Mouse (Mus musculus) erythroid progenitor cell, adult 5-6 weeks (primary cell): Measurements from ENCODE around the gene Stk11. TPM values are rescaled to one million over a fixed set of nuclear protein-coding genes. Genes with fewer than 3 reads are reported as not detected.
"Not testable (repeated sequence)": the region's sequence is repeated elsewhere in the genome, so short reads cannot be mapped to it uniquely, and the experiment has no call there.

Source experiments
- ATAC-seq: replicated peaks from 2 replicates; pipeline ENCODE4 v1.8.0; 2016; ENCODE audit warnings: moderate number of reproducible peaks, mild to moderate bottlenecking, moderate TSS enrichment, inconsistent platforms; ENCODE audit not compliant: poor library complexity, low FRiP score, severe bottlenecking
- total RNA-seq, 2 experiments: library from RNA; stranded (forward) in 1 of 2; stranded (reverse) in 1 of 2; fragments of 150-400 nt in 1 of 2; fragments of 186-747, 209-891 nt in 1 of 2; gene quantifications; 2 replicates each; pipeline versions ENCODE4 v1.2.3 to v1.2.4; 2015 to 2017; ENCODE audit warnings: low replicate concordance in 2 of 2

Stk11 gene
- total RNA-seq, 2 experiments from 2014 or later: 224 to 440 TPM

- ATAC-seq: no peak
Measured at GRCm38 (mm10) chr10:80165392-80166128, 50.0 kb downstream of the Stk11 start, which contains the start of gene Cirbp. TSS of gene Cirbp (plus strand) at chr10:80165985.

- ATAC-seq: not testable (repeated sequence)
Measured at GRCm38 (mm10) chr10:80166136-80166535, 50.5 kb downstream of the Stk11 start.

GRCm38 (mm10) chr10:80167460-80168037 is 51.9 kb downstream of the Stk11 start:
- peak; percentile 75 for ATAC-seq

- peak; percentile 59 for ATAC-seq
Measured at GRCm38 (mm10) chr10:80168038-80168661, 52.5 kb downstream of the Stk11 start.

- ATAC-seq: no peak
Measured at GRCm38 (mm10) chr10:80169070-80169469, 53.5 kb downstream of the Stk11 start.

GRCm38 (mm10) chr10:80169651-80170050 is 54.0 kb downstream of the Stk11 start:
- ATAC-seq: no peak

- ATAC-seq: no peak
Measured at GRCm38 (mm10) chr10:80170052-80170451, 54.4 kb downstream of the Stk11 start.

GRCm38 (mm10) chr10:80170601-80171021 is 55.0 kb downstream of the Stk11 start:
- no peak for ATAC-seq

- ATAC-seq: no peak
Measured at GRCm38 (mm10) chr10:80171252-80171651, 55.6 kb downstream of the Stk11 start.

GRCm38 (mm10) chr10:80171760-80172526 is 56.3 kb downstream of the Stk11 start:
- ATAC-seq: no peak

- peak; percentile 77 for ATAC-seq
Measured at GRCm38 (mm10) chr10:80172527-80173292, 57.1 kb downstream of the Stk11 start, which contains the start of gene 1600002K03Rik. TSS of gene 1600002K03Rik (plus strand) at chr10:80172944.

- no peak for ATAC-seq
Measured at GRCm38 (mm10) chr10:80173358-80173757, 57.8 kb downstream of the Stk11 start.

GRCm38 (mm10) chr10:80173955-80174640 is 58.5 kb downstream of the Stk11 start:
- ATAC-seq: no peak

- no peak; the same call in 1 of the 2 replicates for ATAC-seq
Measured at GRCm38 (mm10) chr10:80174705-80175104, 59.1 kb downstream of the Stk11 start.

- ATAC-seq: no peak
Measured at GRCm38 (mm10) chr10:80175536-80176269, 60.1 kb downstream of the Stk11 start.

- ATAC-seq: no peak
Measured at GRCm38 (mm10) chr10:80176270-80176834, 60.7 kb downstream of the Stk11 start.

- ATAC-seq: no peak
Measured at GRCm38 (mm10) chr10:80177441-80178279, 62.1 kb downstream of the Stk11 start.
